Mouse (Mus musculus) activated CD4-positive, CD25-positive, alpha-beta regulatory T cell, adult 4 months (primary cell): Measurements from ENCODE around the gene Cox19. TPM values are rescaled to one million over a fixed set of nuclear protein-coding genes. Genes with fewer than 3 reads are reported as not detected.
A peak's percentile ranks its signal among the peaks of the same experiment; 100 is the strongest.

Experiments used
- ATAC-seq: one replicate; pipeline ENCODE4 v1.8.0; 2017
- polyA plus RNA-seq, 2 experiments: library from polyadenylated mRNA; unstranded; fragments of 100-300 nt; shearing (Covaris generic); gene quantifications; one replicate each; pipeline ENCODE4 v1.2.1; 2017

Cox19 gene
- polyA plus RNA-seq, 2 experiments from 2014 or later: 62.8 to 67.6 TPM

DNA sequence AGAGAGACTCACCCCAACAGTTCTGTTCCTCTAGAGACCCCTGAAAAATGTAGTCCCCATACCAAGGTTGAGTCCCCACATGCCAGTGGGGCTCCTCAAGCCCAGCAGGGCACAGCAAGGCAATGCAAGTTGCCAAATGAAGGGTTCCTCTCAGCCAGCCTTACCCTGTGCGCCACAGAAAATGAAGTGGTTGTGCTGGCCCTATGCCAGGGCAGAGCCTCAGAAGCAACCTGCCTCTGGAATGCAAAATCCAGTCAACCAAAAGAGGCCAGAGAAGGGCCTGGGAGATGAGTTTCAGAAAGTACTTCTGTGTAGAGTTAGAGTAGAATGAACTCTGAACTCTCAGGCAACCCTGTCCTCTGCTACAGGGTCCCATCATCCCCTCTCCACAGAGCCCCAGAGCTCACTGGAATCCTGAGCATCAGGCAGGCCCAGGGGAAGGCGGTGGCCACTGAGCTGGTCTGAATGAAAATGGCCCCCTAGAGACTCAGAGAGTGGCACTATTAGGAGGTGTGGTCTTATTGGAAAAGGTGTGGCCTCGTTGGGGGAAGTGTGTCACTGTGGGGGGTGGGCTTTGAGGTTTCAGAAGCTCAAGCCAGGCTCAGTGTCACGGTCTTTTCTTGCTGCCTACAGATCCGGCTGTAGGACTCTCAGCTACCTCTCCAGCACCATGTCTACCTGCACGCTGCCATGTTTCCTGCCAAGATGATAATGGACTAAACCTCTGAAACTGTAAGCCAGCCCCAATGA is 59.2 kb downstream of the Cox19 start:
- no peak for ATAC-seq

DNA sequence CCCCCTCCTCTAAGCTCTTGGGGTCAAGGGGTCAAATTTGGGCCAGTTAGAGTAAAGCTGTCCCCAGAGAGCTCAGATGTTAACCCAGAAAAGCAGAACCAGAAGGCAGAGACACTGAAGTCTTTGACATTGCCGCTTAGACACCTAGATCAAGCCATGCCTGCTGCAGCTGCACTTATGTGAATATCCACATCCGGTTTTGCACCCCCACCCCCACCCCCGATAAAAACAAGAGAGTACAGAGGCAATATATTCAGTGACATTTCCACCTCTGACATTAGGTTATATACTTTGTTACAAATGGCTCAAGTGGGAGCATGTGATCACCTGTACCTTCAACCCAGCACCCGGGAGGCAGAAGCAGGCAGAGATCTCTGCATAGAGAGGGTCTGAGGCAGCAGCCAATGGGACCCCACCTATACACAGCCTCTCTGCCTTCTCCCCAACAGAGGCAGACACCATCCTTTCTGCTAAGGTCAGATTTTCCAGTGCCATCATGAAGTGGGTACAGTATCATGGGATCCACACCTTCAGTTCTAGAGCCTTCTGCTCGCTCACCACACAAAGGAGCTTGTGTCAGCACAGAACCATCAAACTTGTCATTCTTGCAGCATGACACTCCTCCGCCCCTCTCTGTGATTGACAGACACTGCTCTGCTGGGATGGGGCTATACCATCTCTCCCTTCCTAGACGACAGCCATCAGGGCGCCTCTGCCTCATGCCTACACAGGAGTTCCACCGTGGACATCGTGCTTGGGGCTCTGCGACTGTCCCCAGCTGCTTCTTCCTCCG is 60.6 kb downstream of the Cox19 start:
- peak; percentile 63 for ATAC-seq

DNA sequence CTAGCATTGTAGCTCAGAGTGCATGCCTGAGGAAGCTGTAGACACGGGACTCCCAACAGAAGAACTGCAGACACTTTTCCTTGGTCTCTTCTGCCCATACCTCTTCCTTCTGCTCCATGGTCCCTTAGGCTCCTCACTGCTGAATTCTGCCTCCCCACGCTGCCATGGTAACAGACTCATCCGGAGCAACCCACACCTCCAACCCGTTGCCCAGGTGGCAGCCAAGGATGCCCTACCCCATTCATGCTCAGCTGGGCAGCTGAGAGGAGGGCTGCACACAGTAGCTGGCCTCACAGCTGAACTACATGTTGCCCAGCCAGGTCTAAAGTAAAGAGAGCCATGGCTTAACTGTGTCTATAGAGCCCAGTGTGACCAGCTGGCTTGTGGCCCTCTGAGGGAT is 62.6 kb downstream of the Cox19 start:
- no peak for ATAC-seq

DNA sequence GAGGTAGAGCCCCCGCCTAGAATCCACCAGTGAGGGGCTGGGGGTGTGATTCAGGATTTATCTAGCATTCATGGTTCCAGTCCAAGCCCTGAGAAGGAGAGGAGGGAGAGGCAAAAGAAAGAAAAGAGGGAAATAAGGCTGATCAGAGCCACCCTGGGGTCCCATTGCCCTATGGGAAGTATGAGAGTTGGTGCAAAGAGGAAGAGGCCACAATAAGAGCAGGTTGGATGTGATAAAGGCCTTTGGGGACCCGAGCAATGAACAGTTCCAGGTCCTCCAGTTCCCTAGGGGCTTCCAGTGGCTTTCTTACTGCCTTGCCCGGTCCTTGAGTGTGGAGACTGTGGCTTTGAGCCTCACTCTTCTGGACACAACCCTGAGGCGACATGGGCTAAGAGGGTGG is 63.4 kb downstream of the Cox19 start:
- ATAC-seq: no peak

DNA sequence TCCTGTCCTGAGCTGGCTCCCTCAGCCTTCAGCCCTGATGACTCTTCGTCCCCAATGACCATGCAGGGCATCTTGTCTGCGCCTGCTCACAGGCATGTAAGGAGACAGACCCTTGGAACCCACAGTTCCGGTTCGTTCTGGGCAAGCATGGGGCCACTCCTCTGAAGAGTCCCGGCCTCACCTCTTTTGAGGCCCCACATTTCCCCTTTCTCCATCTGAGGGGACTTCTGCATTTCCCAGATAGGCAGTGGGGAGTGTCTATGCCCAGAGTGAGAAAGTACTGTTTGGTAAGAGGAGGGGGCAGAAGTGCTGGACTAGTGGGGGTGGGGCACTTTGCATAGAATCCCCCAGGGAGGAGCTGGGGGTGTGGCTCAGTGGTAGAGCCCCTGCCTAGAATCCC is 64.1 kb downstream of the Cox19 start:
- ATAC-seq: no peak

Other genes starting within 250 kb of the Cox19 start
- gene Prkar1b, start 201.4 kb downstream of the Cox19 start, polyA plus RNA-seq: 1 to 10 TPM; 2.6 to 5.4 TPM
- gene Dnaaf5, start 201.2 kb downstream of the Cox19 start, polyA plus RNA-seq: 10 to 100 TPM in 1 of 2 experiments, 1 to 10 TPM in 1; 9.3 to 14.7 TPM
- gene Sun1, start 150.8 kb downstream of the Cox19 start, polyA plus RNA-seq: 10 to 100 TPM; 29.3 to 33.5 TPM
- gene Get4, start 99.1 kb downstream of the Cox19 start, polyA plus RNA-seq: 10 to 100 TPM; 14.9 to 18.2 TPM
- gene Adap1, start 25.8 kb downstream of the Cox19 start, polyA plus RNA-seq: 1 to 10 TPM; 3.5 to 5.7 TPM
- gene Cyp2w1, start 1.2 kb upstream of the Cox19 start, polyA plus RNA-seq: not detected
- 1 to 10 TPM; 8.1 to 8.8 TPM for gene Gpr146, start 26.3 kb upstream of the Cox19 start, polyA plus RNA-seq
- gene C130050O18Rik, start 53.9 kb upstream of the Cox19 start, polyA plus RNA-seq: not detected
- gene Gper1, start 71.7 kb upstream of the Cox19 start, polyA plus RNA-seq: not detected
- 1 to 10 TPM; 7.1 to 7.5 TPM for gene 3110082I17Rik, start 109.1 kb upstream of the Cox19 start, polyA plus RNA-seq
- 1 to 10 TPM; 6.2 to 6.9 TPM for gene Zfand2a, start 133.1 kb upstream of the Cox19 start, polyA plus RNA-seq
- gene Uncx, start 192.1 kb upstream of the Cox19 start, polyA plus RNA-seq: not detected